Mouse (Mus musculus) forebrain, embryonic 15.5 days (tissue): ENCODE measurements around the gene Gm3371. TPM values are rescaled to one million over a fixed set of nuclear protein-coding genes. Genes with fewer than 3 reads are reported as not detected.
"Not testable (repeated sequence)": the region's sequence is repeated elsewhere in the genome, so short reads cannot be mapped to it uniquely, and the experiment has no call there.

Experiments used
- ATAC-seq: fragments of 200-750 bp; cut with Nextera tagmentation; replicated peaks from 2 replicates; pipeline ENCODE4 v1.8.0; 2017; ENCODE audit warnings: mild to moderate bottlenecking, moderate TSS enrichment, moderate library complexity
- H3K27ac ChIP-seq: fragments of 300-500 bp; sonication (generic); replicated peaks from 2 replicates; pipeline ENCODE4 v1.5.1; 2015; ENCODE audit warnings: mild to moderate bottlenecking, inconsistent platforms
- H3K27me3 ChIP-seq: fragments of 300-500 bp; sonication (generic); 2 replicates; pipeline ENCODE4 v1.6.1; 2015; ENCODE audit warnings: inconsistent platforms
- H3K36me3 ChIP-seq: fragments of 300-500 bp; sonication (generic); 2 replicates; pipeline ENCODE4 v1.6.1; 2015; ENCODE audit warnings: mild to moderate bottlenecking, inconsistent platforms
- H3K4me1 ChIP-seq: fragments of 300-500 bp; sonication (generic); 2 replicates; pipeline ENCODE4 v1.6.1; 2015; ENCODE audit warnings: inconsistent platforms
- H3K4me2 ChIP-seq: fragments of 300-500 bp; sonication (generic); replicated peaks from 2 replicates; pipeline ENCODE4 v1.6.1; 2015; ENCODE audit warnings: mild to moderate bottlenecking, inconsistent platforms
- H3K4me3 ChIP-seq: fragments of 300-500 bp; sonication (generic); 2 replicates; pipeline ENCODE4 v1.5.1; 2015; ENCODE audit warnings: mild to moderate bottlenecking, inconsistent platforms
- H3K9ac ChIP-seq: fragments of 300-500 bp; sonication (generic); replicated peaks from 2 replicates; pipeline ENCODE4 v1.6.1; 2015; ENCODE audit warnings: mild to moderate bottlenecking, inconsistent platforms
- H3K9me3 ChIP-seq: fragments of 300-500 bp; sonication (generic); 2 replicates; pipeline ENCODE4 v1.6.1; 2016; ENCODE audit warnings: inconsistent platforms
- WGBS: fragments of 180-500 bp; shearing (Covaris S2); methylation state at CpG from one replicate; pipeline ENCODE4 v1.1.7; 2015; ENCODE audit warnings: mixed read lengths; 5-methylcytosine and 5-hydroxymethylcytosine counted together
- polyA plus RNA-seq: library from polyadenylated mRNA; unstranded; fragments of >200 nt; fragmentation: Nextera tagmentation; extraction: Ambion mirVana; gene quantifications from 2 replicates; pipeline ENCODE4 v1.2.1, GENCODE M21; 2015

The Gm3371 gene
- not detected in 2 replicates for polyA plus RNA-seq

DNA sequence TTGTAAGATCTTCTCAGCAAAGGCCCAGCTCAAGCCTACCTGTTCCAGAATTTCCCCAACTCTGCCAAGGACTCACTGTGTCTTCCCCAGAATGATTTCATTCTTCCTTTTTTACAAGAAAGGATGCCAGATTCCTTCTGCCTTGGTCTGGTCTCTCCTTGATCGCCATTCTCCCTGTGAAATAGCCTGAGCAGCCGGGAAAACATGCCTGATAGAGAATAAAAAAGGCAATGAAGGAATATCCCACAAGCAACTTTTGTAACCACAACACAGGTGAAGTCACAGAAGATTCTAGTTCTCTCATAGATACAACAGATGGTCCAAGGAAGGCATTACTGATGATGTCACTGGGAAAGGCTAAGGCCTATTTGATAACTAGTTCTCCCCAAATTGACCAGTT lies at the start of gene Gm3371:
TSS of gene Gm3371 (minus strand) at position 101 of the 400 bp plus-strand sequence.
- not testable (repeated sequence) for H3K4me1 ChIP-seq, H3K9me3 ChIP-seq, H3K4me3 ChIP-seq, H3K27me3 ChIP-seq, ATAC-seq, H3K27ac ChIP-seq, H3K36me3 ChIP-seq, H3K4me2 ChIP-seq, H3K9ac ChIP-seq
- WGBS, result no CpG with 5 or more reads among the region's 2 CpGs

DNA sequence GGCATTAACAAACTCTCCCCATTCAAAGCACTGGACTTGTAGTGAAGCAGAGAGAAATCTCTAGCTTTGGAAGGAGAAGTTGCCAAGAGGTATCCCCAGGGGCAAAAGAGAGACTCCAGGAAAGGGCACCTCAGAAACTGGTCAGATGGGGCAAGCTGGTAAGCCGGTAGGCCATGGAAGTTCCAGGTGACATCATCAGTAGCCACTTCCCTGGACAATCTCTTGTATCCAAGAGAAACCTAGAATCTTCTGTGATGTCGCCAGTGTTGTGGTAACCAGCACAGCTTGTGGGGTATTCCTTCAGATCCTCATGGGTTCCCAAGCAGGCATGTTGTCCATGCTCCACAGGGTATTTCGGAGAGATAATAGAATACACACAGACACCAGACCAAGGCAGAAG lies 22.8 kb upstream of the Gm3371 start, which contains the start of gene Gm8232:
TSS of gene Gm8232 (plus strand) at position 301 of the 400 bp plus-strand sequence.
- not testable (repeated sequence) for H3K36me3 ChIP-seq, H3K4me3 ChIP-seq, ATAC-seq, H3K27ac ChIP-seq, H3K27me3 ChIP-seq, H3K9me3 ChIP-seq, H3K4me2 ChIP-seq, H3K9ac ChIP-seq, H3K4me1 ChIP-seq
- 95% methylated on average over 3 of the region's 3 CpGs for WGBS

DNA sequence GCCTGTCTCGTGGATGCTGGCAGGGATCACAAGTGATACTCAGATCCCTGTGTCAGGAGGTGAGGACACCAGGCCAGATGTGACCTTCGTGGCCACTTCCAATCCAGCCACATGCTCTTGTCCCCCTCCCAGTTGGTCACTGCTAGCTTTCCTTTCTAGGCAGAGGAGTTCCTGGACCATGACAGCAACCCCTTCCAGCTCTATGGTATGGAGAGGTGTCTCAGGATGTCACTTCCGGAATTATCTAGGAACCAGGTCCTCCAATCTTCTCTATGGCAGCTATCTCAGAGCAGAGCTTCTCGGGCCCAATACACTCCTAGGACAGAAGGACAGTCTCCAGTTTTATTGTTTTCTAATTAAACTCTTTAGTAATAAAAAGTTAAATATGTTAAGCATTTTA lies 26.3 kb downstream of the Gm3371 start:
- not testable (repeated sequence) for H3K4me2 ChIP-seq, H3K9me3 ChIP-seq, H3K9ac ChIP-seq, H3K4me1 ChIP-seq, ATAC-seq, H3K27me3 ChIP-seq, H3K27ac ChIP-seq, H3K36me3 ChIP-seq, H3K4me3 ChIP-seq
- 83% methylated on average over 4 of the region's 4 CpGs for WGBS

DNA sequence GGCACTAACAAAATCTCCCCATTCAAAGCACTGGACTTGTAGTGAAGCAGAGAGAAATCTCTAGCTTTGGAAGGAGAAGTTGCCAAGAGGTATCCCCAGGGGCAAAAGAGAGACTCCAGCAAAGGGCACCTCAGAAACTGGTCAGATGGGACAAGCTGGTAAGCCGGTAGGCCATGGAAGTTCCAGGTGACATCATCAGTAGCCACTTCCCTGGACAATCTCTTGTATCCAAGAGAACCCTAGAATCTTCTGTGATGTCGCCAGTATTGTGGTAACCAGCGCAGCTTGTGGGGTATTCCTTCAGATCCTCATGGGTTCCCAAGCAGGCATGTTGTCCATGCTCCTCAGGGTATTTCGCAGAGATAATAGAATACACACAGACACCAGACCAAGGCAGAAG lies 45.4 kb downstream of the Gm3371 start, which contains the start of gene Gm8229:
TSS of gene Gm8229 (plus strand) at position 301 of the 400 bp plus-strand sequence.
- H3K4me1 ChIP-seq, H3K4me2 ChIP-seq, H3K27me3 ChIP-seq, H3K9me3 ChIP-seq, H3K9ac ChIP-seq, H3K4me3 ChIP-seq, H3K36me3 ChIP-seq, H3K27ac ChIP-seq, ATAC-seq: not testable (repeated sequence)
- 90% methylated on average over 4 of the region's 4 CpGs for WGBS

DNA sequence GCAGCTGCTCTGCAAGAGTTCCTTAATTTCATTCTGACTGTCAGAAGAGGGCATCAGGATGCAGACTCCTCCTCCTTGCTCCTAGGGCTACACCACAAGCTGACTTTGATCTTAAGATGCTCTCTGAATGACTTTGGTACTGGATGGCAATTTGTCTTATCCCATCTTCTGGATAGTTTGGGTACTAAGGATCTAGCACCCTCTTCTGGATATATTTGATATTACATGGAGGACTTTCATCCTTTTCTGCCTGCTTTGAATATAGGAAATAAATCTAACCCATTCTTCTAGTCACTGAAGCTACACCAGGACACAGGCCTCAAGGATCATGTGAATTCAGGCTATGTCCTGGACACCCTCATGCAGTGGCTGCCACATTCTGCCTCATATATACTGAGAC lies 48.2 kb downstream of the Gm3371 start:
- not testable (repeated sequence) for H3K9me3 ChIP-seq, H3K36me3 ChIP-seq, H3K27me3 ChIP-seq, H3K4me2 ChIP-seq, ATAC-seq, H3K4me3 ChIP-seq, H3K4me1 ChIP-seq, H3K9ac ChIP-seq, H3K27ac ChIP-seq

DNA sequence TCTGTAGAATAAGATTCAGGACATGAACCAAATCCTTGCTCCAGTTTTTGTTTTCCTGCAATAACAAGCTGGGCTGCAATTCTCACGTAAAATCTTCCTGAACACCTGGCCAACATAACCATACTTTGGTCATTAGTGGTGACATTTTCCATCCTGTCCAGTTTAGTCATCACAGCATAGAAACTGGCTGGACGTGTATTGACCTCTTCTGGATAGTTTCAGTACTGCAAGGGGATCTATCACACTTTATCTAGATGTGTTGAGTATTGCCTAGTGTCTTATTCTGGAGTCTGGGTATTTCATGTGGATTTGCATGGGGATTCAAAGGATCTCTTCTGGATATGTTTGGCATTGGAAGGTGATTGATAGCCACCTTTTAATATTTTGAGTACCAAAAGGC lies 49.1 kb downstream of the Gm3371 start:
- ATAC-seq, H3K4me3 ChIP-seq, H3K36me3 ChIP-seq, H3K27ac ChIP-seq, H3K9me3 ChIP-seq, H3K4me2 ChIP-seq, H3K9ac ChIP-seq, H3K4me1 ChIP-seq, H3K27me3 ChIP-seq: not testable (repeated sequence)
- 51% methylated on average over 2 of the region's 2 CpGs for WGBS

Other genes with a start within 250 kb of the Gm3371 start
- gene Gm8212, start 213.0 kb downstream of the Gm3371 start, polyA plus RNA-seq, result not detected in 2 replicates
- not detected in 2 replicates for gene 4930503E14Rik, start 197.4 kb downstream of the Gm3371 start, polyA plus RNA-seq
- gene Gm8220, start 125.1 kb downstream of the Gm3371 start, polyA plus RNA-seq, result not detected in 2 replicates
- not detected in 2 replicates for gene Gm5930, start 72.1 kb downstream of the Gm3371 start, polyA plus RNA-seq
- not detected in 2 replicates for gene Gm8229, start 45.3 kb downstream of the Gm3371 start, polyA plus RNA-seq
- gene Gm8232, start 22.9 kb upstream of the Gm3371 start, polyA plus RNA-seq, result not detected in 2 replicates
- not detected in 2 replicates for gene BC061237, start 81.8 kb upstream of the Gm3371 start, polyA plus RNA-seq
- not detected in 2 replicates for gene Gm17093, start 107.6 kb upstream of the Gm3371 start, polyA plus RNA-seq
- gene Gm8247, start 172.5 kb upstream of the Gm3371 start, polyA plus RNA-seq, result not detected in 2 replicates
- not detected in 2 replicates for gene Gm5624, start 217.2 kb upstream of the Gm3371 start, polyA plus RNA-seq